Mouse (Mus musculus): Measurements from ENCODE around the gene Rab34. TPM values are rescaled to one million over a fixed set of nuclear protein-coding genes. Genes with fewer than 3 reads are reported as not detected.

Rab34 gene
- polyA plus RNA-seq, 1 experiment from 2014 or later: 147 TPM

GRCm38 (mm10) chr11:78176402-78176862, 11.8 kb upstream of the Rab34 start, which contains the start of the genes Nek8 and Tlcd1:
TSS of gene Nek8 (minus strand) at chr11:78176675.
TSS of gene Tlcd1 (plus strand) at chr11:78176711.
- Histone ChIP-seq H3K4me3 (peak within 1 kb of the TSS; percentile 61), H3K27me3 (no peaks in the 10 kb centered on the region), H3K9ac (peak within 1 kb of the TSS; percentile 39), H3K27ac (peak within 1 kb of the TSS; percentile 99), H3K36me3 (peaks cover 21% of the 10 kb centered on the region), H3K9me3 (no peaks in the 10 kb centered on the region), H3K4me2 (peak within 1 kb of the TSS; percentile 97), H3K4me1 (peaks cover 51% of the 10 kb centered on the region)
- ATAC-seq (ENCODE audit: borderline replicate concordance, extremely low read depth, low FRiP score, low TSS enrichment): peak; percentile 55; the same call in 1 of the 2 replicates
- under 1% methylated on average over 32 of the region's 32 CpGs for WGBS

GRCm38 (mm10) chr11:78176905-78177331, 11.3 kb upstream of the Rab34 start:
- Histone ChIP-seq H3K27me3 (no peaks in the 10 kb centered on the region), H3K4me2 (peak overlapping the region; percentile 97), H3K9ac (peak overlapping the region; percentile 39), H3K36me3 (peaks cover 26% of the 10 kb centered on the region), H3K27ac (peak overlapping the region; percentile 99), H3K4me3 (peak overlapping the region; percentile 61), H3K9me3 (no peaks in the 10 kb centered on the region), H3K4me1 (peaks cover 56% of the 10 kb centered on the region)
- WGBS: under 1% methylated on average over 23 of the region's 23 CpGs
- no peak for ATAC-seq (ENCODE audit: borderline replicate concordance, extremely low read depth, low FRiP score, low TSS enrichment)

GRCm38 (mm10) chr11:78177437-78177836, 10.8 kb upstream of the Rab34 start:
- Histone ChIP-seq H3K4me2 (peak overlapping the region; percentile 97), H3K4me3 (peak overlapping the region; percentile 61), H3K9me3 (no peaks in the 10 kb centered on the region), H3K36me3 (peaks cover 30% of the 10 kb centered on the region), H3K9ac (peak overlapping the region; percentile 39), H3K27me3 (no peaks in the 10 kb centered on the region), H3K4me1 (peaks cover 61% of the 10 kb centered on the region), H3K27ac (peak overlapping the region; percentile 99)
- 2% methylated on average over 10 of the region's 10 CpGs for WGBS
- ATAC-seq (ENCODE audit: borderline replicate concordance, extremely low read depth, low FRiP score, low TSS enrichment): no peak

- peak overlapping the region; percentile 63 for H3K9ac ChIP-seq
- H3K36me3 ChIP-seq: peaks cover 30% of the 10 kb centered on the region
- WGBS: under 1% methylated on average over 73 of the region's 84 CpGs
These were observed 10.0 kb upstream of the Rab34 start for GRCm38 (mm10) chr11:78177903-78178858.

GRCm38 (mm10) chr11:78178859-78179437, 9.3 kb upstream of the Rab34 start:
- Histone ChIP-seq H3K27me3 (no peaks in the 10 kb centered on the region), H3K9ac (peak overlapping the region; percentile 63), H3K4me3 (peak overlapping the region; percentile 61), H3K4me2 (peak overlapping the region; percentile 97), H3K9me3 (no peaks in the 10 kb centered on the region), H3K27ac (peak overlapping the region; percentile 99), H3K4me1 (peaks cover 63% of the 10 kb centered on the region), H3K36me3 (peaks cover 30% of the 10 kb centered on the region)
- ATAC-seq (ENCODE audit: borderline replicate concordance, extremely low read depth, low FRiP score, low TSS enrichment): no peak
- under 1% methylated on average over 29 of the region's 29 CpGs for WGBS

More at GRCm38 (mm10) chr11:78177903-78178858, 10.0 kb upstream of the Rab34 start:
- peaks cover 61% of the 10 kb centered on the region for H3K4me1 ChIP-seq
- ATAC-seq (ENCODE audit: borderline replicate concordance, extremely low read depth, low FRiP score, low TSS enrichment): peak; percentile 85
- peak overlapping the region; percentile 61 for H3K4me3 ChIP-seq
- no peaks in the 10 kb centered on the region for H3K27me3 ChIP-seq
- H3K9me3 ChIP-seq: no peaks in the 10 kb centered on the region
- H3K4me2 ChIP-seq: peak overlapping the region; percentile 97
- peak overlapping the region; percentile 99 for H3K27ac ChIP-seq

- H3K4me2 ChIP-seq: peak overlapping the region; percentile 97
- WGBS: 24% methylated on average over 8 of the region's 8 CpGs
- no peak for ATAC-seq (ENCODE audit: borderline replicate concordance, extremely low read depth, low FRiP score, low TSS enrichment)
- no peaks in the 10 kb centered on the region for H3K9me3 ChIP-seq
- H3K4me1 ChIP-seq: peaks cover 67% of the 10 kb centered on the region
- no peaks in the 10 kb centered on the region for H3K27me3 ChIP-seq
- peak overlapping the region; percentile 61 for H3K4me3 ChIP-seq
- peak overlapping the region; percentile 99; the same call in 1 of the 2 replicates for H3K27ac ChIP-seq
- peak overlapping the region; percentile 63 for H3K9ac ChIP-seq
- H3K36me3 ChIP-seq: peaks cover 30% of the 10 kb centered on the region
These were observed 8.7 kb upstream of the Rab34 start for GRCm38 (mm10) chr11:78179438-78179999.

- peaks cover 30% of the 10 kb centered on the region for H3K36me3 ChIP-seq
- peaks cover 61% of the 10 kb centered on the region for H3K4me1 ChIP-seq
- H3K27me3 ChIP-seq: no peaks in the 10 kb centered on the region
- H3K4me2 ChIP-seq: peak overlapping the region; percentile 97; the same call in 1 of the 2 replicates
- H3K27ac ChIP-seq: no peak overlapping the region
- no peaks in the 10 kb centered on the region for H3K9me3 ChIP-seq
- ATAC-seq (ENCODE audit: borderline replicate concordance, extremely low read depth, low FRiP score, low TSS enrichment): no peak
- peak overlapping the region; percentile 61; the same call in 1 of the 2 replicates for H3K4me3 ChIP-seq
- 55% methylated on average over 6 of the region's 6 CpGs for WGBS
- H3K9ac ChIP-seq: peak overlapping the region; percentile 4; the same call in 1 of the 2 replicates
These were observed 8.0 kb upstream of the Rab34 start for GRCm38 (mm10) chr11:78180081-78180761.

- Histone ChIP-seq H3K9ac (peak overlapping the region; percentile 98), H3K4me1 (peaks cover 58% of the 10 kb centered on the region), H3K4me2 (peak overlapping the region; percentile 67), H3K27ac (no peak overlapping the region), H3K9me3 (no peaks in the 10 kb centered on the region), H3K36me3 (peaks cover 30% of the 10 kb centered on the region), H3K27me3 (no peaks in the 10 kb centered on the region), H3K4me3 (peak overlapping the region; percentile 85)
- WGBS: 41% methylated on average over 2 of the region's 2 CpGs
- ATAC-seq (ENCODE audit: borderline replicate concordance, extremely low read depth, low FRiP score, low TSS enrichment): no peak
These were observed 6.3 kb upstream of the Rab34 start for GRCm38 (mm10) chr11:78181830-78182357.

- Histone ChIP-seq H3K4me1 (peaks cover 58% of the 10 kb centered on the region), H3K27ac (no peak overlapping the region), H3K4me3 (peak overlapping the region; percentile 85), H3K36me3 (peaks cover 30% of the 10 kb centered on the region), H3K9ac (peak overlapping the region; percentile 98), H3K9me3 (no peaks in the 10 kb centered on the region), H3K4me2 (peak overlapping the region; percentile 67), H3K27me3 (no peaks in the 10 kb centered on the region)
- no peak for ATAC-seq (ENCODE audit: borderline replicate concordance, extremely low read depth, low FRiP score, low TSS enrichment)
- WGBS: 1% methylated on average over 7 of the region's 7 CpGs
These were observed 5.8 kb upstream of the Rab34 start for GRCm38 (mm10) chr11:78182450-78182849.

GRCm38 (mm10) chr11:78182961-78183844, 5.0 kb upstream of the Rab34 start, which contains the start of gene Rpl23a:
TSS of gene Rpl23a (minus strand) at chr11:78183584.
- H3K9me3 ChIP-seq: no peaks in the 10 kb centered on the region
- H3K36me3 ChIP-seq: peaks cover 30% of the 10 kb centered on the region
- H3K27me3 ChIP-seq: no peaks in the 10 kb centered on the region
- peak; percentile 80 for ATAC-seq (ENCODE audit: borderline replicate concordance, extremely low read depth, low FRiP score, low TSS enrichment)
- peak within 1 kb of the TSS; percentile 98 for H3K9ac ChIP-seq
- peaks cover 56% of the 10 kb centered on the region for H3K4me1 ChIP-seq
- peak within 1 kb of the TSS; percentile 67 for H3K4me2 ChIP-seq
- WGBS: under 1% methylated on average over 38 of the region's 38 CpGs
- H3K4me3 ChIP-seq: peak within 1 kb of the TSS; percentile 85
- H3K27ac ChIP-seq: peak within 1 kb of the TSS; percentile 93
